Mouse (Mus musculus): Measurements from ENCODE around the gene Gm17581. TPM values are rescaled to one million over a fixed set of nuclear protein-coding genes. Genes with fewer than 3 reads are reported as not detected.

Gm17581 gene
- polyA plus RNA-seq, 1 experiment: not detected

GRCm38 (mm10) chr2:155695316-155695715 lies 40.4 kb downstream of the Gm17581 start:
- no peak overlapping the region for H3K4me3 ChIP-seq (replicated peaks; ENCODE audit: insufficient read depth, low read depth, low read length)
- H3K27ac ChIP-seq (ENCODE audit: insufficient read depth, low read length): no peak overlapping the region
- WGBS: 72% methylated on average over 3 of the region's 3 CpGs
- H3K4me1 ChIP-seq (ENCODE audit: control insufficient read depth, insufficient read depth, low read length): peaks cover 5% of the 10 kb centered on the region
- no peak for DNase-seq
- no peaks in the 10 kb centered on the region for H3K27me3 ChIP-seq (ENCODE audit: control insufficient read depth, insufficient read depth, low read length)
- TF ChIP-seq CTCF (IDR thresholded peaks at IDR 0.05; ENCODE audit: borderline replicate concordance, insufficient read depth, low read depth, low read length): no peak

- no peak overlapping the region for H3K4me3 ChIP-seq (replicated peaks; ENCODE audit: insufficient read depth, low read depth, low read length)
- no peaks in the 10 kb centered on the region for H3K27me3 ChIP-seq (ENCODE audit: control insufficient read depth, insufficient read depth, low read length)
- H3K4me1 ChIP-seq (ENCODE audit: control insufficient read depth, insufficient read depth, low read length): peaks cover 8% of the 10 kb centered on the region
- 79% methylated on average over 2 of the region's 2 CpGs for WGBS
- no peak for TF ChIP-seq CTCF (IDR thresholded peaks at IDR 0.05; ENCODE audit: borderline replicate concordance, insufficient read depth, low read depth, low read length)
- no peak for TF ChIP-seq POLR2A (IDR thresholded peaks at IDR 0.05; ENCODE audit: borderline replicate concordance, insufficient read depth, low read length)
- DNase-seq: no peak
- H3K27ac ChIP-seq (ENCODE audit: insufficient read depth, low read length): no peak overlapping the region
These were observed 41.1 kb downstream of the Gm17581 start for GRCm38 (mm10) chr2:155694564-155694963.

- TF ChIP-seq POLR2A (IDR thresholded peaks at IDR 0.05; ENCODE audit: borderline replicate concordance, insufficient read depth, low read length) (no peak), CTCF (IDR thresholded peaks at IDR 0.05; ENCODE audit: borderline replicate concordance, insufficient read depth, low read depth, low read length) (no peak)
- DNase-seq: no peak
- no peak overlapping the region for H3K4me3 ChIP-seq (replicated peaks; ENCODE audit: insufficient read depth, low read depth, low read length)
- peaks cover 8% of the 10 kb centered on the region for H3K4me1 ChIP-seq (ENCODE audit: control insufficient read depth, insufficient read depth, low read length)
- H3K27ac ChIP-seq (ENCODE audit: insufficient read depth, low read length): no peak overlapping the region
- 81% methylated on average over 4 of the region's 4 CpGs for WGBS
- H3K27me3 ChIP-seq (ENCODE audit: control insufficient read depth, insufficient read depth, low read length): no peaks in the 10 kb centered on the region
These were observed 42.5 kb downstream of the Gm17581 start for GRCm38 (mm10) chr2:155693136-155693535.

GRCm38 (mm10) chr2:155691723-155692493 lies 43.8 kb downstream of the Gm17581 start, which contains the start of gene Trpc4ap:
TSS of gene Trpc4ap (minus strand) at chr2:155692384.
- no peaks in the 10 kb centered on the region for H3K27me3 ChIP-seq (ENCODE audit: control insufficient read depth, insufficient read depth, low read length)
- H3K4me3 ChIP-seq (replicated peaks; ENCODE audit: insufficient read depth, low read depth, low read length): peak within 1 kb of the TSS; percentile 95
- TF ChIP-seq POLR2A (IDR thresholded peaks at IDR 0.05; ENCODE audit: borderline replicate concordance, insufficient read depth, low read length) (peak; percentile 80), CTCF (IDR thresholded peaks at IDR 0.05; ENCODE audit: borderline replicate concordance, insufficient read depth, low read depth, low read length) (peak; percentile 89)
- peak; percentile 95 to 99 for DNase-seq
- under 1% methylated on average over 72 of the region's 72 CpGs for WGBS
- peaks cover 11% of the 10 kb centered on the region for H3K4me1 ChIP-seq (ENCODE audit: control insufficient read depth, insufficient read depth, low read length)
- peak within 1 kb of the TSS; percentile 77 for H3K27ac ChIP-seq (ENCODE audit: insufficient read depth, low read length)

- WGBS: 1% methylated on average over 8 of the region's 8 CpGs
- H3K27ac ChIP-seq (ENCODE audit: insufficient read depth, low read length): peak overlapping the region; percentile 77
- DNase-seq: no peak
These were observed 44.3 kb downstream of the Gm17581 start for GRCm38 (mm10) chr2:155691336-155691722.

DNA sequence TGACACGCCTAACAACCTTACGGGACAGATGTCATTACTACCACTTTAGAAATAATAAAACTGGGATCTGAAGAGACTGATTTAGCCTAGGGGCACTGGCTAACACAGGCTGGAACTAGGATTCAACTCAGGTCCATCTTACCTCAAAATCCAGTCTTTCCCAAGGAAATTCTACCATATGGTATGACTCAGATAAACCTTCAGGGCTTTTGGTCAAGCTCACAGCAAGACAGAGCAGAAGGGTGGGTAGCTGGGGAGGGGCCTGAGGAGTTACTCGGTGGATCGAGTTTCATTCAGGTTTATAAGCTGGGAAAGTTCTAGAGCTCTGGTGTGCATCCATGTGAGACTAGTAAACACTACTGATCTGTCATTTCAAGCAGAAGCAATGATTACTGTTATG lies 46.5 kb downstream of the Gm17581 start:
- no peaks in the 10 kb centered on the region for H3K27me3 ChIP-seq (ENCODE audit: control insufficient read depth, insufficient read depth, low read length)
- H3K4me1 ChIP-seq (ENCODE audit: control insufficient read depth, insufficient read depth, low read length): peaks cover 11% of the 10 kb centered on the region; the same call in 1 of the 2 replicates
- no peak overlapping the region for H3K27ac ChIP-seq (ENCODE audit: insufficient read depth, low read length)
- WGBS: 44% methylated on average over 4 of the region's 4 CpGs
- TF ChIP-seq CTCF (IDR thresholded peaks at IDR 0.05; ENCODE audit: borderline replicate concordance, insufficient read depth, low read depth, low read length): no peak
- TF ChIP-seq POLR2A (IDR thresholded peaks at IDR 0.05; ENCODE audit: borderline replicate concordance, insufficient read depth, low read length): no peak
- peak in 1 of 2 experiments; percentile 35 for DNase-seq
- H3K4me3 ChIP-seq (replicated peaks; ENCODE audit: insufficient read depth, low read depth, low read length): no peak overlapping the region

More at GRCm38 (mm10) chr2:155691336-155691722, 44.3 kb downstream of the Gm17581 start:
- H3K4me1 ChIP-seq (ENCODE audit: control insufficient read depth, insufficient read depth, low read length): peaks cover 11% of the 10 kb centered on the region; the same call in 1 of the 2 replicates
- H3K4me3 ChIP-seq (replicated peaks; ENCODE audit: insufficient read depth, low read depth, low read length): peak overlapping the region; percentile 95
- H3K27me3 ChIP-seq (ENCODE audit: control insufficient read depth, insufficient read depth, low read length): no peaks in the 10 kb centered on the region
- TF ChIP-seq CTCF (IDR thresholded peaks at IDR 0.05; ENCODE audit: borderline replicate concordance, insufficient read depth, low read depth, low read length): no peak
- no peak for TF ChIP-seq POLR2A (IDR thresholded peaks at IDR 0.05; ENCODE audit: borderline replicate concordance, insufficient read depth, low read length)

DNA sequence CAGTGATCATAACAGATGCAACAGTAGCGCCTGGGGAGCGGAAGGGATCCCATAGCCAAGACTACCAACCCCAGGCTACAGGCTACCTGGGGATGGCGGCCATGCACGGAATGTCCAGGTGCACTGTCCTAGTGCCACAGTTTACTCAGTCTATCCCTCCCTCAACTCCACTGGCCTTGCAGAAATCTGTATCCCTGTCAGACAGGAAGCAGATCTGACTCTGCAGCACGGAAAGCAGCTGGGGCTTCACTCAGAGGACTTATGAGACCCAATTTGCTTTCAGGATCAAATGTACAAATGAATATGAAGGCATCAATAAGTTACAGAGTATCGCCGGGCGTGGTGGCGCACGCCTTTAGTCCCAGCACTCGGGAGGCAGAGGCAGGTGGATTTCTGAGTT lies 47.9 kb downstream of the Gm17581 start:
- H3K27me3 ChIP-seq (ENCODE audit: control insufficient read depth, insufficient read depth, low read length): no peaks in the 10 kb centered on the region
- DNase-seq: no peak
- 74% methylated on average over 11 of the region's 11 CpGs for WGBS
- peaks cover 11% of the 10 kb centered on the region; the same call in 1 of the 2 replicates for H3K4me1 ChIP-seq (ENCODE audit: control insufficient read depth, insufficient read depth, low read length)
- H3K4me3 ChIP-seq (replicated peaks; ENCODE audit: insufficient read depth, low read depth, low read length): no peak overlapping the region
- H3K27ac ChIP-seq (ENCODE audit: insufficient read depth, low read length): no peak overlapping the region
- TF ChIP-seq CTCF (IDR thresholded peaks at IDR 0.05; ENCODE audit: borderline replicate concordance, insufficient read depth, low read depth, low read length): no peak
- TF ChIP-seq POLR2A (IDR thresholded peaks at IDR 0.05; ENCODE audit: borderline replicate concordance, insufficient read depth, low read length): no peak

DNA sequence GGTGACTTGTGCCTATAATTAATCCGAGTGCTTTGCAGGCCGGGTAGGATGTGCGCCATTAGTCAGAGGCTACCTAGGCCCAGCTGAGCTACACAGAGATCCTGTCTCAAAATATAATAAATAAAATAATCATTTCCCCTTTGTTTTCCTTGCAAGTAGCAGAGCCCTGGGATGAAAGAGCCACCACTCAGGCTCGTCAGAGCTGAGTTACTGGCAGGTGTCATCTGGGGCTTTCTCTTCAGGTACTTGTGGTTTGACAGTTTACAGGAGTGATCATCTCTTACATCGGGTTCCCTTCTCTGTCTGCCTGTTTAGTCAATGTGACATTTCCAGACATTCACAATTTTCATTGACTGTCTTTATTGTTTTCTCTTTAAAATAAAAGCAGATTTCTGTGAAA lies 49.1 kb downstream of the Gm17581 start:
- WGBS: 78% methylated on average over 5 of the region's 5 CpGs
- H3K4me1 ChIP-seq (ENCODE audit: control insufficient read depth, insufficient read depth, low read length): peaks cover 11% of the 10 kb centered on the region; the same call in 1 of the 2 replicates
- H3K27ac ChIP-seq (ENCODE audit: insufficient read depth, low read length): no peak overlapping the region
- no peak overlapping the region for H3K4me3 ChIP-seq (replicated peaks; ENCODE audit: insufficient read depth, low read depth, low read length)
- DNase-seq: no peak
- no peaks in the 10 kb centered on the region for H3K27me3 ChIP-seq (ENCODE audit: control insufficient read depth, insufficient read depth, low read length)
- no peak for TF ChIP-seq CTCF (IDR thresholded peaks at IDR 0.05; ENCODE audit: borderline replicate concordance, insufficient read depth, low read depth, low read length)
- no peak for TF ChIP-seq POLR2A (IDR thresholded peaks at IDR 0.05; ENCODE audit: borderline replicate concordance, insufficient read depth, low read length)

Other genes with a start within 250 kb of the Gm17581 start
- gene Acss2, start 217.9 kb downstream of the Gm17581 start, polyA plus RNA-seq (2012; rRNA removed): 98.5 and 107 TPM in 2 replicates
- 235 and 237 TPM in 2 replicates for gene Ggt7, start 217.6 kb downstream of the Gm17581 start, polyA plus RNA-seq (2012; rRNA removed)
- 25.7 and 26.5 TPM in 2 replicates for gene Gss, start 143.1 kb downstream of the Gm17581 start, polyA plus RNA-seq (2012; rRNA removed)
- 17.6 and 20.8 TPM in 2 replicates for gene Myh7b, start 124.7 kb downstream of the Gm17581 start, polyA plus RNA-seq (2012; rRNA removed)
- gene Trpc4ap, start 43.5 kb downstream of the Gm17581 start, polyA plus RNA-seq (2012; rRNA removed): 223 and 236 TPM in 2 replicates
- 52.9 and 53.4 TPM in 2 replicates for gene Edem2, start 6.4 kb downstream of the Gm17581 start, polyA plus RNA-seq (2012; rRNA removed)
- gene Procr, start 15.3 kb upstream of the Gm17581 start, polyA plus RNA-seq (2012; rRNA removed): 1.9 TPM in 2 replicates
- gene Mmp24, start 39.5 kb upstream of the Gm17581 start, polyA plus RNA-seq (2012; rRNA removed): 153 and 190 TPM in 2 replicates
- gene BC029722, start 83.6 kb upstream of the Gm17581 start, polyA plus RNA-seq (2012; rRNA removed): 72.8 and 81.5 TPM in 2 replicates
- gene Eif6, start 91.1 kb upstream of the Gm17581 start, polyA plus RNA-seq (2012; rRNA removed): 84.9 and 86.4 TPM in 2 replicates
- not detected in 2 replicates for gene Fam83c, start 99.0 kb upstream of the Gm17581 start, polyA plus RNA-seq (2012; rRNA removed)
- 95.8 and 102 TPM in 2 replicates for gene Uqcc1, start 194.4 kb upstream of the Gm17581 start, polyA plus RNA-seq (2012; rRNA removed)
- gene Gm15557, start 204.9 kb upstream of the Gm17581 start, polyA plus RNA-seq (2012; rRNA removed): not detected in 2 replicates
- gene Gdf5, start 209.5 kb upstream of the Gm17581 start, polyA plus RNA-seq (2012; rRNA removed): 0.14 and 0.21 TPM in 2 replicates
- gene Cep250, start 220.6 kb upstream of the Gm17581 start, polyA plus RNA-seq (2012; rRNA removed): 20.7 and 21.2 TPM in 2 replicates

Measured in cerebellum, adult 2 months (tissue).